Mouse (Mus musculus): ENCODE data around the gene Dvl2.
"Not testable (repeated sequence)": the region's sequence is repeated elsewhere in the genome, so short reads cannot be mapped to it uniquely, and the experiment has no call there.

Dvl2 gene

DNA sequence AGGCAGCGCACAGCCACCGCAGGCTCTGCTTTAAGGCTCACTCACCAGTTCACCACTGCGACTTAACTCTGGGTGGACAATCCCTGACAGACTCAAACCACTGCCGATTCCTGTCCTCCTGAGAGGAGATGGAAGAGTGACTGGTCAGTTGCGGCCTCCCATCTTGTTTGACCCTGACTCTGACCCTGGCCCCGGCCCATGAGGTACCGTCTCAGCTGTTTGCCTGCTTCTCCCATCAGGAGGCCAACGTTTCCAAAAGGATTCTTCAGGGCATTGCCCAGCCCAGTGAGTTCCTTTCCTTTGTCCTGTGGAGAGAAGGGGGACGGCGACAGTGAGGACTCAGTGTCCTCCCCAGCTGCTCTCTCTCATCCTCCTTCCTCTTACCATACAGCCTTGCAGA lies 10.6 kb downstream of the Dvl2 start:
- DNase-seq, result no peak

DNA sequence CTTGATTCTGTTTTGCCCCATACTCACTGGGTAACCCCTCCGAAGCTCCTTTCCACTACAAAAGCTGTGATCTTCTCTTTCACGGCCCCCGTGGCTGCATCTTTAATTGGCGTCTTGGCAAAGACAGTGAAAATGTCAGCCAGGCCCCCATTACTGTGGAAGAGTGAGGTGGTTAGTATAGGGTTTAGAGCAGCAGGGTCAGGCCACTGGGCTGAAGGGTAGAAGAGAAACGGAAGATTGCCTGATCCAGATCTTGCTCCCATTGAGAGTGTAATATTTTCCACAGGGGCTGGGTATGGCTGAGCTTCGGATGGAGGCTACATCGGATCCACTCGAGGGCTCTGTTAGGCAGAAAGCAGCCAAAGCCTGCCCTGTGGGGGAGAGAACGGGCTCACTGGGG lies 12.5 kb downstream of the Dvl2 start:
- no peak for DNase-seq

GRCm38 (mm10) chr11:70013408-70013807 lies 13.0 kb downstream of the Dvl2 start:
- DNase-seq, result no peak

- DNase-seq, result no peak
Observed at GRCm38 (mm10) chr11:70014051-70014450, 13.7 kb downstream of the Dvl2 start.

DNA sequence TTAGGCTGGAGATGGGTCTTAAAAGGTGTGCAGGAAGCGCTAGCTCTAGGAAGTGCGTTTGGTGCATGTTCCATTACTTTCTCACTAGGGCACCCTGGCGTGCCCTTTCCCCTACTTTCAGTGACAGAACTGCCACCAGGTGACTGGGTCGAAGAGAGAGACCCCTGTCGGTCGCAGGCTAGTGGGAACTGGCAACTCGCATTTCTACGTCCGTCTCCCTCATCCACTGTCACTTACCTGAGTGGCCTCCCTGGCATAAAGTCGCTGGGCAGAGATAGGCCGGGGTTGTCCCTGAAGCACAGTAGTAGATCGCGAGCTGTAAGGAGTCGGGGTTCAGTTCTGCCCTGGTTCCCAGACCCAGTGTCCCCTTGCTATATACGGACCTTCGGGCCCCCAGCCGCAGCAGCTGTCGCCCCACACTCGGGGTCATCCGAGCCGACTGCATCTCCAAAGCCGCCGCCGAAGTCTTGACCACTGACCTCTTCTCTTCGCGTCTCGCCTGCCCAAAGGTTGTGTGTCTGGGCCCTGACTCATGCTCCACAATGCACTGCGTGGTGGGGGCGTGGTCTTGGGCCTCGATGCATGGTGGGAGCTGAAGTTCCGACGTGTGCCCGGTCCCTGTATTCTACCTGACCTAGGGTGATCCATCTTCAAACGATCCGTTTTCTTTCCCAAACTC lies 14.6 kb downstream of the Dvl2 start, which contains the start of gene Acadvl:
Gene Acadvl, minus strand, starts transcription at position 532 of the 679 bp plus-strand sequence.
- DNase-seq, result peak; percentile 81

DNA sequence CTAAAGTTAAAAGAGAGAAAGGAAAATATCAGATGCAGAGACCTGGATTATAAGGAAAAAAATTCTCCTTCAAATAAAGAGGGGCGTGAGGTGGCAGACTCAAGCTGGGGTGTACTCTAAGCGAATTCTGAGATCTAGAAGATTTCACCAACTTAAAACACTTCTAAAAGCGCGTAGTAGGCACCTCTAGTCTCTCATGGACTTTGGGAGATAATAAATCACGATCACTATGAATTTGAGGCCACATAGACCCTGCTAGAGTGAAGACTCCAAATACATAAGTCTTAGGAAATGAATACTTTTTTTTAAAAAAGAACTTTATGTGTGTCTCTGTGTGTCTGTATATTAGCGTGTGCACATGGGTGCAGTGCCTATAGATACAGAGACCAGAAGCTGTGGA lies 15.3 kb downstream of the Dvl2 start:
- no peak for DNase-seq

DNA sequence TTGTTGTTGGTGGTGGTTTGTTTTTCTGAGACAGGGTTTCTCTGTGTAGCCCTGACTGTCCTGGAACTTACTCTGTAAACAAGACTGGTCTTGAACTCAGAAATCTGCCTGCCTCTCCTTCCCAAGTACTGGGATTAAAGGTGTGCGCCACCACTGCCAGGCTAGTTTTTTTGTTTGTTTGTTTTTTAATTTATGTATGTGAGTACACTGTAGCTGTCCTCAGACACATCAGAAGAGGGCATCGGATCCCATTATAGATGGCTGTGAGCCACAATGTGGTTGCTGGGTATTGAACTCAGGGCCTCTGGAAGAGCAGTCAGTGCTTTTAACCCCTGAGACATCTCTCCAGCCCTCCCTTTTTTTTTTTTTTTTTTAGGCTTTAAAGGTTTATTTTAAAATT lies 15.8 kb downstream of the Dvl2 start:
- DNase-seq, result not testable (repeated sequence)

DNA sequence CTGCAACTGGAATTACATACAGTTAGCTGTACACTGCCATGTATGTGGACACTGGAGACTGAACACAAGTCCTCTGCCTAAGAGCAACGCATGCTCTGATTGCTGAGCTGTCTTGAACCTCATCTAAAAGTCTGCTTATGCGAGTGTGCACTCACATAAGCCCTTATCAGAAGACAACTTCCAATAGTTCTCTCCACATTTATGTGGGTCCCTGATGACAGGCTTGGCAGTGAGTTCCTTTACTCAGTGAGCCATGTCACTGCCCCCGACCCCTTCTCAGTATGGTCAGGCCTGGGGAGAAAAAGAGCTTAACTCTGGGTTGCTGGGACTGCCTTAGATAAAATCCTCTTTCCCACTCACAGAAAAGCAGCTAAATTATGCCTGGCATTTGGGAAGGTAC lies 16.3 kb downstream of the Dvl2 start, which contains the start of gene Dlg4:
Gene Dlg4, plus strand, starts transcription at position 274 of the 400 bp plus-strand sequence.
- DNase-seq, result no peak

- DNase-seq, result no peak
Observed at GRCm38 (mm10) chr11:70017199-70017767, 16.9 kb downstream of the Dvl2 start.

GRCm38 (mm10) chr11:70018131-70018990 lies 18.0 kb downstream of the Dvl2 start:
- peak; percentile 81 for DNase-seq

DNA sequence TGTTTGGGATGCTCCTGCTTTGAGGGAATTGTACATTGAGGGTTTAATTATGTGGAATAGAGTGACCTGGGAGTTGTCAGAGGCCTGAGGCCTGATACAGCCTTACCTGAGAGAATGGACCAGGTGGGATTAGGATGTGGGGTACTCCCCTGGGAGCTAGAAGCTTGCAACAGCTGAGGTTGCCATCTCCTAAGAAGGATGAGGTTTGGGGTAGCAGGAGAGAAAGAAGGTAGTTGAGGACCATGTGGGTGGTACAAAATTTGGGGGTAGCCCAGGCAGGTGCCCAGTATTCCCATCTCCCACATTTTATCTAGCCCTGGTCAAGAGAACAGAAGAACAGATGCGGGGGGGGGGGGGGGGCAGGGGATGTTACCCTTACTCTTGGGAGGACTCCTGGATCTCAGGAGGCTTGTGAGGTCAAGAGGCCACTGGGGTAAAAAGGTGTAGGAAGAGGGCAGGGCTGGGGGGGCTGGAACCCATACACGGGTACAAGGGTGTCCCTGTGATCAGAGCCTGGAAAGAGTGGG lies 19.2 kb downstream of the Dvl2 start:
- no peak for DNase-seq

DNA sequence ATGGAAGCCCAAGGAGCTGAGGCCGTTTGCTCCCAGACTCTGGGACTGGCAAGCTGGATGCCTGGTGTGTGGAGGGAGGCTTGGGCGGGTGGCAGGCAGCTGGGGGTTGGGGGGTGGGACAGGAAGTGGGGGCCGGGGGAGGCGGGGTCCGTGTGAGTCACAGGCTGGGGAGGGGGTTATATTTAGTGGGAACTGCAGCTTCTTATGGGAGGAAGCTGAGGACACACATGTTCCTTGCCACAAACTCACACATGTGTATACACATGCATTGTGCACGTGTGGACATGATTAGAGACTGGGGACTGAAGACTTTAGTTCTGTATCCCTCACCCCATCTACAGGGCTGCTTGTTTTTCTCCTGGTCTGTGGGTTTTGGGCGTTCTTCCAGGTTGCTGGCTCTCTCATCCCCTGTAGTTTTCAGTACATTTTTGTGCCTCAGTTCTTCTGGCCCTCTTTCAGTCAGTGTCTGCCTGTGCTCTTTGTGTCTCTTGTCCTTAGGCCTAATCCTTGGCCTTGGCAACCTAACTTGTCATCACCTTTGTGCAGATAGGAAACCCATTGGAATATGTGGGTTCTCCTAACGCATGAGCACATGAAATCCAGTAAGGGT lies 19.7 kb downstream of the Dvl2 start:
- peak; percentile 60 for DNase-seq

GRCm38 (mm10) chr11:70020731-70021263 lies 20.4 kb downstream of the Dvl2 start:
- DNase-seq, result peak; percentile 59

DNA sequence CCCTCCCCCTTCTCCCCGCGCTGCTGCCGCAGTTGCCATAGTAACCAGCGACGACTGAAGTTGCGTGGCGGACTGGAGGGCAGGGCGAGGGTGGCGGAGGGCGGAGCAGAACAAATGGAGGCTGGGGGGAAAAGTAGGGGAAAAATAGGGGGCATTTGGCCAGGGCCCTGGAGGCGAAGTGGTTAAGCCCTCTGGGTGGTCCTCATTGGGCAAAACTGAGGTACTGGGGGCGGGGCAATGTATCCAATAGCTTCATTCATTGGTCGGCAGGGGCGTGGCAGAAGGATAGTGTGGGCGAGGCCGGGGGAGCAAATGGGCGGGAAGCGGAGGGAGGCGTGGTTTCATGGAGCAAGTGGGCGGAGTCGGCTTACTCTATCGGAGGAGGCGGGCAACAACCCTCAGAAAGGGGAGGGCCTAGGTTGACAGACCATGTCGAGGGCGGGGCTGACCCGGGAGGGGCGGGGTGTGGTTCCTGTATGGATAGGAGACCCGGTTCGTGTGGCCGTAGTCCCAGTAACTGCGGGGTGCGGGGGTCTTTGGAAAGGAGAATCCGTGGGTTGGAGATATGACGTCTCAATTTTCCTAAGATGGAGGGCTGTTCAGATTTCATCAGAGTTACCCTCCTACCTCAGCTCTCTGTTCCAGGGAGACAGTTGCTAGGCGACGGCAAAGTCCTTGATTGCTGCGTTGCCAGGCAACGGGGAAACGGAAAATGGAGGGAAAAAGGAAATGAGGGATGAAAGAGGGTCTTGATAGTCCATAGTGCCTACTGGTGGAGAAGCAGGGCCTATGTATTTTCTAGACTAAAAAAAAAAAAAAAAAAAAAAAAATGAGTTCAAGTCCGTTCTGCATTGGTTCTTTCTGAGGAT lies 21.1 kb downstream of the Dvl2 start:
- peak; percentile 97 for DNase-seq

- DNase-seq, result peak; percentile 53
Observed at GRCm38 (mm10) chr11:70023481-70024150, 23.2 kb downstream of the Dvl2 start.

GRCm38 (mm10) chr11:70024151-70024514 lies 23.7 kb downstream of the Dvl2 start:
- DNase-seq, result no peak

- peak; percentile 53 for DNase-seq
Observed at GRCm38 (mm10) chr11:70026689-70027088, 26.3 kb downstream of the Dvl2 start.

DNA sequence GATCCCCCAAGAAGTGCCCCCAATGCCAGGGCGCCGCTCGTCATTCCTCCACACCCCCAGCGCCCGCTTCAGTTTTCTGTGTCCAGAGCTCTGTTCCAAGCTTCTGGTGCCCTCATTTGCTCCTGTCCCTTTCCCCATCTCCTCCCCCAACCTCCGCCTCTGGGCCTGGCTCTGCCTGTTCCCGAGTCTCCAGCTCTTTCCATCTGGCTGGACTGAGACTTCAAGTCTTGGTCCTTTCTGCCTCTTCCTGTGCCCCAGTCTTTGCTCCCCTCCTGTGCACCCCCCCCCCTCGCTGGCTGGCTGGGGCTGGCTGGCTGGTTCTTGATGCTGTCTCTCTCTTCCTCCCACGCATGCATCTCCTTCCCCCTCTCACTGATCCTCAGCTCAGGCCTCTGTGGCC lies 27.0 kb downstream of the Dvl2 start:
- peak; percentile 48 for DNase-seq

DNA sequence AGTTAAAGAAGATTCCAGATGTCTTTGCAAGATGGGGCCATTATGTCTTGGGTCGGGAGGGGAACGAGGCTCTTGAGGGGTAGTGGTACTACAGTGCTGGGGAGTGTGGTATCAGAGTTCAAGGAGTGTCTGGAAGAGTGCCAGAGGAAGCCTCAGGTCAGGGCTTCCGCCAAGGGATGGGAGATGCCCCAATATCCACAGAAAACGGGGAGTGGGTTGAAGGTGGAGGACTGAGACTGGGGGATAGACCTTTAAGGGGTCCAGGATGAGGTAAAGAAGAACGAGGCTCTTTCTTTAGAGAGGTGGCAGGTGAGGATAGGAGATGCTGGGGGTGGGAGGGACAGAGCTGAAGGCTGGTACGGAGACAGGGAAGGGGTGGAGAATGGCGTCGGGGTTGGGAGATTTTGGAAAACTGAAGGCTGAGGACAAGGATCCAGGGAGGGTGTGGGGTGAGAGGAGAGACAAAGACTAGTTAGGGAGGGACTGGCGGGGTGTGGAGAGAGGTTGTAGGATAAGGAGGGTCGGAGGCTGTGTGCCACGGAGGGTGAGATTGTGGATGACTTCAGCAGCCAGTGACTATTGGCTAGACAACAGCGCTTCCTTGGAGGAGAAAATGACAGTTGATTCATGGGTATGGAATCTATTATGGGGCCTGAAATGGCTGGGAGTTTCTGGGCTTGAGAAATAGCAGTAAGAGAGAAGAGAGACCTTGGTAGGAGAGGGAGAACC lies 28.2 kb downstream of the Dvl2 start:
- no peak for DNase-seq

- peak; percentile 89 for DNase-seq
Observed at GRCm38 (mm10) chr11:70029130-70029801, 28.9 kb downstream of the Dvl2 start.
